Mouse (Mus musculus) lung, postnatal 0 days (tissue): ENCODE data around the gene Krtap2-4.

ENCODE experiments used
- CTCF ChIP-seq: IDR thresholded peaks from 2 replicates; pipeline ENCODE4 v1.5.1; 2016; ENCODE audit warnings: antibody characterized with exemption, mild to moderate bottlenecking
- EP300 ChIP-seq: IDR thresholded peaks from 2 replicates; pipeline ENCODE4 v1.6.1; 2016; ENCODE audit warnings: antibody characterized with exemption, mild to moderate bottlenecking, control low read depth

DNA sequence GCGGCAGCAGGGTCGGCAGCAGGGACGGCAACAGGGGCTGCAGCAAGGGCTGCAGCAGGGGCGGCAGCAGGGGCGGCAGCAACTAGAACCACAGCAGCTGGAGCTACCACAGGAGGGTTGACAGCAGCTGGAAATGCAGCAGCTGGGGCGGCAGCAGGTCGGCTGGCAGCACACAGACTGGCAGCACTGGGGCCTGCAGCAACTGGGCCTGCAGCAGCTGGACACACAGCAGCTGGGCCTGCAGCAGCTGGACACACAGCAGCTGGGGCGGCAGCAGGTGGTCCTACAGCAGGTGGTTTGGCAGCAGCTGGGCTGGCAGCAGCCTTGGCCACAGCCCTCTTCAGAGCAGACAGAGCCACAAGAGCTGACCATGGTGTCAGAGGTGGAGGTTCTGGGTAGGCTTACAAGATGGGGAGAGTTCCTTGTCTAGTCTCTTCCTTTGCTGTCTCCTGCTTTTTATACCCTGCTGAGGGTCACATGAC is 20.0 kb upstream of the Krtap2-4 start, which contains the start of gene Krtap4-2:
- TF ChIP-seq CTCF (no peak), EP300 (no peak)
